Mouse (Mus musculus) hindbrain, embryonic 12.5 days (tissue): ENCODE measurements around the gene Mical2. TPM values are rescaled to one million over a fixed set of nuclear protein-coding genes. Genes with fewer than 3 reads are reported as not detected.
A peak's percentile ranks its signal among the peaks of the same experiment; 100 is the strongest.

Experiments used
- ATAC-seq: fragments of 200-750 bp; cut with Nextera tagmentation; 2 replicates; pipeline ENCODE4 v1.8.0; 2017; ENCODE audit warnings: moderate TSS enrichment; ENCODE audit not compliant: low FRiP score
- H3K27ac ChIP-seq: fragments of 300-500 bp; sonication (generic); 2 replicates; pipeline ENCODE4 v1.5.1; 2016; ENCODE audit warnings: mild to moderate bottlenecking
- H3K27me3 ChIP-seq: fragments of 300-500 bp; sonication (generic); 2 replicates; pipeline ENCODE4 v1.6.1; 2016; ENCODE audit warnings: mild to moderate bottlenecking
- H3K36me3 ChIP-seq: fragments of 300-500 bp; sonication (generic); 2 replicates; pipeline ENCODE4 v1.6.1; 2016; ENCODE audit warnings: mild to moderate bottlenecking
- H3K4me1 ChIP-seq: fragments of 300-500 bp; sonication (generic); 2 replicates; pipeline ENCODE4 v1.6.1; 2016
- H3K4me2 ChIP-seq: fragments of 300-500 bp; sonication (generic); replicated peaks from 2 replicates; pipeline ENCODE4 v1.6.1; 2016; ENCODE audit warnings: mild to moderate bottlenecking
- H3K4me3 ChIP-seq: fragments of 300-500 bp; sonication (generic); 2 replicates; pipeline ENCODE4 v1.5.1; 2016; ENCODE audit warnings: mild to moderate bottlenecking
- H3K9ac ChIP-seq: fragments of 300-500 bp; sonication (generic); 2 replicates; pipeline ENCODE4 v1.6.1; 2016; ENCODE audit warnings: mild to moderate bottlenecking, moderate library complexity
- H3K9me3 ChIP-seq: fragments of 300-500 bp; sonication (generic); replicated peaks from 2 replicates; pipeline ENCODE4 v1.6.1; 2016; ENCODE audit warnings: mild to moderate bottlenecking
- WGBS: fragments of 180-500 bp; shearing (Covaris S2); methylation state at CpG from one replicate; pipeline ENCODE4 v1.1.7; 2016; 5-methylcytosine and 5-hydroxymethylcytosine counted together
- polyA plus RNA-seq: library from polyadenylated mRNA; unstranded; fragments of >200 nt; fragmentation: Nextera tagmentation; extraction: Ambion mirVana; gene quantifications from 2 replicates; pipeline ENCODE4 v1.2.1, GENCODE M21; 2016

Gene Mical2
- polyA plus RNA-seq, result 1.6 and 2.3 TPM in 2 replicates

- peak; percentile 98 for ATAC-seq
- Histone ChIP-seq H3K4me3 (peak within 1 kb of the TSS; percentile 59), H3K36me3 (no peaks in the 10 kb centered on the region), H3K27ac (no peak within 1 kb of the TSS), H3K9me3 (no peaks in the 10 kb centered on the region), H3K4me2 (peak within 1 kb of the TSS; percentile 96), H3K9ac (peak within 1 kb of the TSS; percentile 67), H3K27me3 (peaks cover 42% of the 10 kb centered on the region), H3K4me1 (peaks cover 19% of the 10 kb centered on the region)
- WGBS, result under 1% methylated on average over 53 of the region's 53 CpGs
Observed at GRCm38 (mm10) chr7:112225615-112226262, at the start of gene Mical2. TSS of gene Mical2 (plus strand) at chr7:112225856.

GRCm38 (mm10) chr7:112176627-112177026 lies 49.0 kb upstream of the Mical2 start:
- no peak for ATAC-seq

GRCm38 (mm10) chr7:112180235-112180705 lies 45.4 kb upstream of the Mical2 start:
- H3K4me1 ChIP-seq, result no peaks in the 10 kb centered on the region
- H3K4me2 ChIP-seq, result peak overlapping the region; percentile 28; the same call in 1 of the 2 replicates
- WGBS, result 14% methylated on average over 10 of the region's 10 CpGs
- ATAC-seq, result peak; percentile 69
- H3K4me3 ChIP-seq, result no peak overlapping the region
- no peak overlapping the region for H3K9ac ChIP-seq
- no peaks in the 10 kb centered on the region for H3K36me3 ChIP-seq
- no peaks in the 10 kb centered on the region for H3K9me3 ChIP-seq
- no peak overlapping the region for H3K27ac ChIP-seq
- no peaks in the 10 kb centered on the region for H3K27me3 ChIP-seq

More at GRCm38 (mm10) chr7:112176627-112177026, 49.0 kb upstream of the Mical2 start:
- Histone ChIP-seq H3K4me1 (no peaks in the 10 kb centered on the region), H3K27me3 (no peaks in the 10 kb centered on the region), H3K9ac (no peak overlapping the region), H3K4me3 (no peak overlapping the region), H3K9me3 (no peaks in the 10 kb centered on the region), H3K36me3 (no peaks in the 10 kb centered on the region), H3K4me2 (no peak overlapping the region), H3K27ac (no peak overlapping the region)
- WGBS, result 100% methylated on average over 2 of the region's 2 CpGs

GRCm38 (mm10) chr7:112183258-112183841 lies 42.3 kb upstream of the Mical2 start:
- Histone ChIP-seq H3K4me1 (no peaks in the 10 kb centered on the region), H3K4me3 (no peak overlapping the region), H3K9me3 (no peaks in the 10 kb centered on the region), H3K4me2 (no peak overlapping the region), H3K9ac (no peak overlapping the region), H3K27me3 (no peaks in the 10 kb centered on the region), H3K27ac (no peak overlapping the region), H3K36me3 (no peaks in the 10 kb centered on the region)
- ATAC-seq, result peak; percentile 41
- WGBS, result 34% methylated on average over 5 of the region's 5 CpGs

- Histone ChIP-seq H3K4me2 (no peak overlapping the region), H3K4me1 (no peaks in the 10 kb centered on the region), H3K4me3 (no peak overlapping the region), H3K9me3 (no peaks in the 10 kb centered on the region), H3K27ac (no peak overlapping the region), H3K27me3 (no peaks in the 10 kb centered on the region), H3K36me3 (no peaks in the 10 kb centered on the region), H3K9ac (no peak overlapping the region)
- WGBS, result 80% methylated on average over 6 of the region's 6 CpGs
- no peak for ATAC-seq
Observed at GRCm38 (mm10) chr7:112184519-112185225, 41.0 kb upstream of the Mical2 start.

GRCm38 (mm10) chr7:112185226-112185745 lies 40.4 kb upstream of the Mical2 start:
- Histone ChIP-seq H3K9me3 (no peaks in the 10 kb centered on the region), H3K9ac (no peak overlapping the region), H3K4me3 (no peak overlapping the region), H3K27me3 (no peaks in the 10 kb centered on the region), H3K4me2 (no peak overlapping the region), H3K36me3 (no peaks in the 10 kb centered on the region), H3K4me1 (no peaks in the 10 kb centered on the region), H3K27ac (no peak overlapping the region)
- WGBS, result 66% methylated on average over 9 of the region's 9 CpGs
- no peak for ATAC-seq

GRCm38 (mm10) chr7:112186871-112187270 lies 38.8 kb upstream of the Mical2 start:
- H3K9me3 ChIP-seq, result no peaks in the 10 kb centered on the region
- no peak overlapping the region for H3K4me2 ChIP-seq
- no peaks in the 10 kb centered on the region for H3K27me3 ChIP-seq
- H3K4me3 ChIP-seq, result no peak overlapping the region
- 91% methylated on average over 7 of the region's 7 CpGs for WGBS
- H3K9ac ChIP-seq, result no peak overlapping the region
- H3K4me1 ChIP-seq, result no peaks in the 10 kb centered on the region
- no peak overlapping the region for H3K27ac ChIP-seq
- ATAC-seq, result no peak
- H3K36me3 ChIP-seq, result no peaks in the 10 kb centered on the region

- H3K4me1 ChIP-seq, result no peaks in the 10 kb centered on the region
- WGBS, result 70% methylated on average over 13 of the region's 13 CpGs
Observed at GRCm38 (mm10) chr7:112187536-112188459, 37.9 kb upstream of the Mical2 start.

GRCm38 (mm10) chr7:112192237-112192636 lies 33.4 kb upstream of the Mical2 start:
- H3K27ac ChIP-seq, result no peak overlapping the region

More at GRCm38 (mm10) chr7:112187536-112188459, 37.9 kb upstream of the Mical2 start:
- Histone ChIP-seq H3K4me3 (no peak overlapping the region), H3K27ac (no peak overlapping the region), H3K4me2 (no peak overlapping the region), H3K27me3 (no peaks in the 10 kb centered on the region), H3K9ac (no peak overlapping the region), H3K36me3 (no peaks in the 10 kb centered on the region), H3K9me3 (no peaks in the 10 kb centered on the region)
- ATAC-seq, result no peak

GRCm38 (mm10) chr7:112192778-112193177 lies 32.9 kb upstream of the Mical2 start:
- Histone ChIP-seq H3K9ac (no peak overlapping the region), H3K4me3 (no peak overlapping the region), H3K27me3 (no peaks in the 10 kb centered on the region), H3K4me2 (no peak overlapping the region), H3K4me1 (no peaks in the 10 kb centered on the region), H3K9me3 (no peaks in the 10 kb centered on the region), H3K27ac (no peak overlapping the region), H3K36me3 (no peaks in the 10 kb centered on the region)
- 81% methylated on average over 5 of the region's 5 CpGs for WGBS
- no peak for ATAC-seq

More at GRCm38 (mm10) chr7:112192237-112192636, 33.4 kb upstream of the Mical2 start:
- H3K36me3 ChIP-seq, result no peaks in the 10 kb centered on the region
- WGBS, result 80% methylated on average over 4 of the region's 4 CpGs
- H3K27me3 ChIP-seq, result no peaks in the 10 kb centered on the region
- no peak overlapping the region for H3K4me3 ChIP-seq
- H3K9me3 ChIP-seq, result no peaks in the 10 kb centered on the region
- H3K4me1 ChIP-seq, result no peaks in the 10 kb centered on the region
- no peak overlapping the region for H3K4me2 ChIP-seq
- no peak overlapping the region for H3K9ac ChIP-seq
- no peak for ATAC-seq

- Histone ChIP-seq H3K9ac (no peak overlapping the region), H3K27ac (no peak overlapping the region), H3K4me2 (no peak overlapping the region), H3K9me3 (no peaks in the 10 kb centered on the region), H3K4me3 (no peak overlapping the region), H3K27me3 (no peaks in the 10 kb centered on the region), H3K36me3 (no peaks in the 10 kb centered on the region), H3K4me1 (no peaks in the 10 kb centered on the region)
- ATAC-seq, result no peak
- 81% methylated on average over 5 of the region's 5 CpGs for WGBS
Observed at GRCm38 (mm10) chr7:112194286-112194685, 31.4 kb upstream of the Mical2 start.
